In the genomic region with DNA sequence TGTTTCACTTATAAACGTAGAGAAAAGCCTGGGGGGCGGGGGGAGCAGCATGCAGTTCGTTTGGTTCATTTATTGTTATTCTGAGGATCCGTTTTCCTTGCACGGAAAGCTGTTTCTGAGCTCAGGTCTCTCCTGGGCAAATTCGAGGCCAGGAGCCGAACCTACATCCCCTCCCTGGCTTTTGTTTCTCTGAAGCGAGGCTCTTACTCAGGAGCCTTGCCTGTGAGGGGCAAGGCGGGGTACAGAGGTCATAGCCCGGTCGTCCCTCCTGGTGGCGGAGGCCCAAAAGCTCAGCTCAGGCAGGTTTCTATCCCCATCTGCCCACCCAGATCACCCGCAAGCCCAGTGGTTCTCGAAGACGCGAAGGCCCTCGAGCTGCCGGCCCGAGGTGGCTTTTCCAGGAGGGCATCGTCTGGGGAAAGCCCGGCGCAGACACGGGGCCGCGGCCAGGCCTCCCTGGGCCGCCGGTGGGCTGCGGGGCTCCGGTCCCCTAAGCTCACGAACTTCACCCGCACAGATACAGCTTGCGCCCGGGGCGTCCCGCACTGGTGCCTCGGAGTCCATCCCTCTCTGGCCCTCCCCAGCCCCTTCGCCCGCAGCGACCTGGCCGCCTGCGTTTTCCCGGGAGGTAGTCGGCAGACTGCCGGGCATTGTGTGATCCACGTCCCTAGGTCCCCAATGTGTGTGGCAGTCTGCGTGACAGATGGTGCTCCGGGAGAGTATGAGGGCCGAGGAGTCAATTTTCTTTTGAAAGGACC, we compare ENCODE assay signal across 8 mouse cellular contexts. TPM values are rescaled to one million over a fixed set of nuclear protein-coding genes. Genes with fewer than 3 reads are reported as not detected.
DNase-seq lines count a peak whose midpoint lies in the region; ATAC-seq lines count a peak whose summit lies in the region.

No protein-coding gene starts in this region.

- H3K9me3 ChIP-seq in forebrain, embryonic 13.5 days (replicated peaks), result no peaks in the 10 kb centered on the region
- H3K9me3 ChIP-seq in limb, embryonic 11.5 days (ENCODE audit: control insufficient read depth, low read length), result no peaks in the 10 kb centered on the region

- no peaks in the 10 kb centered on the region for H3K36me3 ChIP-seq in forebrain, embryonic 13.5 days (ENCODE audit: poor library complexity, severe bottlenecking)
- no peaks in the 10 kb centered on the region for H3K36me3 ChIP-seq in limb, embryonic 11.5 days (ENCODE audit: control insufficient read depth, insufficient read depth, low read length)

- peak; percentile 51 for ATAC-seq in forebrain, embryonic 13.5 days
- ATAC-seq in limb, embryonic 11.5 days (ENCODE audit: insufficient number of reproducible peaks, low FRiP score, low TSS enrichment, low read depth), result no peak

- H3K4me1 ChIP-seq in forebrain, embryonic 13.5 days, result peaks cover 23% of the 10 kb centered on the region
- peaks cover 4% of the 10 kb centered on the region for H3K4me1 ChIP-seq in limb, embryonic 11.5 days (ENCODE audit: control insufficient read depth, insufficient read depth, low read length)

- H3K9ac ChIP-seq in forebrain, embryonic 13.5 days, result peak overlapping the region; percentile 79
- no peak overlapping the region; the same call in 1 of the 2 replicates for H3K9ac ChIP-seq in limb, embryonic 11.5 days (ENCODE audit: low read length)

- peak; percentile 4 for DNase-seq in kidney, postnatal 14 days
- no peak for DNase-seq in kidney, adult 18-20 months
- peak; percentile 71 to 80 for DNase-seq in cerebellum, adult 18-20 months
- peak; percentile 72 for DNase-seq in limb, embryonic 11.5 days (ENCODE audit: low spot score)
- DNase-seq in retina, postnatal 1 day, result peak; percentile 68
- no peak for DNase-seq in thymus, postnatal 10 days (ENCODE audit: low spot score in 2 of 2)
- no peak for DNase-seq in thymus, adult 18-20 months

- H3K27ac ChIP-seq in forebrain, embryonic 13.5 days, result peak overlapping the region; percentile 88
- no peak overlapping the region for H3K27ac ChIP-seq in limb, embryonic 11.5 days (replicated peaks; ENCODE audit: low read depth, low read length)

- peak overlapping the region; percentile 70 for H3K4me2 ChIP-seq in forebrain, embryonic 13.5 days
- peak overlapping the region; percentile 54 for H3K4me2 ChIP-seq in limb, embryonic 11.5 days (ENCODE audit: low read depth, severe bottlenecking)

- H3K27me3 ChIP-seq in forebrain, embryonic 13.5 days, result peaks cover 80% of the 10 kb centered on the region
- peaks cover 35% of the 10 kb centered on the region for H3K27me3 ChIP-seq in limb, embryonic 11.5 days (ENCODE audit: control insufficient read depth, insufficient read depth, low read length)

- peak overlapping the region; percentile 51 for H3K4me3 ChIP-seq in forebrain, embryonic 13.5 days
- peak overlapping the region; percentile 25 for H3K4me3 ChIP-seq in limb, embryonic 11.5 days (ENCODE audit: low read depth, low read length)

- WGBS in forebrain, embryonic 13.5 days, result under 1% methylated on average over 48 of the region's 48 CpGs
- WGBS in limb, embryonic 11.5 days, result 1% methylated on average over 48 of the region's 48 CpGs

RNA-seq across cellular contexts. Expression of gene Nhlh2, which starts 1.6 kb away (rescaled TPM):
- polyA plus RNA-seq in forebrain, embryonic 13.5 days (2015; fragmentation: Nextera tagmentation; extraction: Ambion mirVana), result 34.4 and 44.4 TPM in 2 replicates
- 0.09 and 0.13 TPM in 2 replicates for polyA plus RNA-seq in limb, embryonic 11.5 days (2014; fragmentation: Nextera tagmentation; extraction: Ambion mirVana)

Comparison
In these comparisons a context has a peak if more than half of its experiments do, and no peak if none do; other contexts are left out.
1. DNase-seq: peak in kidney, postnatal 14 days (single experiment), cerebellum, adult 18-20 months (2 of 2), limb, embryonic 11.5 days (single experiment) and retina, postnatal 1 day (single experiment); none in kidney, adult 18-20 months (single experiment), thymus, postnatal 10 days (0 of 2) and thymus, adult 18-20 months (0 of 2).
2. RNA of gene Nhlh2, which starts 1.6 kb away (polyA plus RNA-seq): 34.4 to 44.4 TPM in forebrain, embryonic 13.5 days; 0.09 to 0.13 TPM in limb, embryonic 11.5 days; every median in the first group is over 10 times any median in the second.